Mouse (Mus musculus) ES-E14 (cell line): ENCODE results near the gene Clic4.

Source experiments
- CHD2 ChIP-seq: IDR thresholded peaks from 2 replicates; pipeline ENCODE4 v1.6.1; 2014; ENCODE audit warnings: mild to moderate bottlenecking, low read depth, low read length, inconsistent platforms
- HCFC1 ChIP-seq: IDR thresholded peaks from 2 replicates; pipeline ENCODE4 v1.6.1; 2012; ENCODE audit warnings: low read length, inconsistent platforms, borderline replicate concordance; ENCODE audit not compliant: insufficient read depth
- MAFK ChIP-seq: IDR thresholded peaks from 2 replicates; pipeline ENCODE4 v1.6.1; 2014; ENCODE audit warnings: mild to moderate bottlenecking, low read depth, low read length, inconsistent platforms; ENCODE audit not compliant: insufficient read depth
- ZC3H11A ChIP-seq: IDR thresholded peaks from 2 replicates; pipeline ENCODE4 v1.6.1; 2012; ENCODE audit warnings: low read depth, mild to moderate bottlenecking, inconsistent platforms, low read length, borderline replicate concordance
- ZNF384 ChIP-seq: IDR thresholded peaks from 2 replicates; pipeline ENCODE4 v1.6.1; 2012; ENCODE audit warnings: low read depth, low read length, inconsistent platforms

GRCm38 (mm10) chr4:135242913-135243541 is 29.6 kb downstream of the Clic4 start:
- TF ChIP-seq MAFK (no peak), ZNF384 (no peak), ZC3H11A (no peak), CHD2 (no peak), HCFC1 (no peak)
